Mouse (Mus musculus): ENCODE results near the gene Plekhg1. TPM values are rescaled to one million over a fixed set of nuclear protein-coding genes. Genes with fewer than 3 reads are reported as not detected.
A peak's percentile ranks its signal among the peaks of the same experiment; 100 is the strongest.

Plekhg1 gene
- polyA plus RNA-seq, 2 experiments = 14.3 to 20.9 TPM

DNA sequence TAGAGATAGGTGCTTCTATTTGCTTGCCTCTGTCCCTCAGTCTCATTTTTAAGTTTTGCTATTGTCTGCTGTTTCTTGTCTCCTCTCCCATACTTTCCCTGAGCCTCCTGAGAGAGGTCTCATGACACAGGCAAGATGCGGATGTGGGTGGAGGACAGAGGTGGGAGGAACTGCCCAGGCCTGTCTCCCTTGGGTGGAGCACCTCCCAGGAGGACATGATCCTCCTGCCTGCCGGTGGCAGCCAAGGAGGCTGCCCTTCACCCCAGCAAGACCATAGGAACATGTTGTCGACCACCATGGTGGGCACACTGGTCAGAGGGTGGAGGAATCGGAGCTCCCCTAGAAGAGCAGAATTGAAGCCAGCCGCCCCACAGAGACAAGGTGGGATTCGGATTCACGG, 94.5 kb downstream of the Plekhg1 start:
- no peak overlapping the region for H3K4me2 ChIP-seq (replicated peaks; ENCODE audit: low read depth, low read length, severe bottlenecking)
- H3K36me3 ChIP-seq (ENCODE audit: control insufficient read depth, insufficient read depth, low read length) = no peaks in the 10 kb centered on the region
- WGBS = 62% methylated on average over 7 of the region's 7 CpGs
- no peaks in the 10 kb centered on the region for H3K27me3 ChIP-seq (ENCODE audit: control insufficient read depth, insufficient read depth, low read length)
- no peak for TF ChIP-seq POLR2A (IDR thresholded peaks at IDR 0.05; ENCODE audit: borderline replicate concordance, extremely low read depth, insufficient read depth, insufficient read length)
- H3K4me1 ChIP-seq (ENCODE audit: control insufficient read depth, insufficient read depth, low read length) = peaks cover 26% of the 10 kb centered on the region
- no peaks in the 10 kb centered on the region for H3K9me3 ChIP-seq (ENCODE audit: control insufficient read depth, low read length)
- H3K27ac ChIP-seq (replicated peaks; ENCODE audit: low read depth, low read length) = no peak overlapping the region
- H3K9ac ChIP-seq (ENCODE audit: low read depth, low read length, severe bottlenecking) = no peak overlapping the region
- no peak for ATAC-seq (ENCODE audit: low FRiP score, low read depth)
- H3K4me3 ChIP-seq (replicated peaks; ENCODE audit: low read length) = no peak overlapping the region
- DNase-seq (ENCODE audit: low spot score) = no peak

GRCm38 (mm10) chr10:3835616-3836015, 95.5 kb downstream of the Plekhg1 start:
- Histone ChIP-seq H3K27me3 (ENCODE audit: control insufficient read depth, insufficient read depth, low read length) (no peaks in the 10 kb centered on the region), H3K9ac (ENCODE audit: low read depth, low read length, severe bottlenecking) (no peak overlapping the region), H3K4me3 (replicated peaks; ENCODE audit: low read length) (no peak overlapping the region), H3K9me3 (ENCODE audit: control insufficient read depth, low read length) (no peaks in the 10 kb centered on the region), H3K36me3 (ENCODE audit: control insufficient read depth, insufficient read depth, low read length) (no peaks in the 10 kb centered on the region), H3K4me2 (replicated peaks; ENCODE audit: low read depth, low read length, severe bottlenecking) (no peak overlapping the region), H3K4me1 (ENCODE audit: control insufficient read depth, insufficient read depth, low read length) (peaks cover 19% of the 10 kb centered on the region), H3K27ac (replicated peaks; ENCODE audit: low read depth, low read length) (no peak overlapping the region)
- ATAC-seq (ENCODE audit: low FRiP score, low read depth) (no peak), DNase-seq (ENCODE audit: low spot score) (peak; percentile 68)
- TF ChIP-seq POLR2A (IDR thresholded peaks at IDR 0.05; ENCODE audit: borderline replicate concordance, extremely low read depth, insufficient read depth, insufficient read length) = no peak
- WGBS = 17% methylated on average over 10 of the region's 10 CpGs

DNA sequence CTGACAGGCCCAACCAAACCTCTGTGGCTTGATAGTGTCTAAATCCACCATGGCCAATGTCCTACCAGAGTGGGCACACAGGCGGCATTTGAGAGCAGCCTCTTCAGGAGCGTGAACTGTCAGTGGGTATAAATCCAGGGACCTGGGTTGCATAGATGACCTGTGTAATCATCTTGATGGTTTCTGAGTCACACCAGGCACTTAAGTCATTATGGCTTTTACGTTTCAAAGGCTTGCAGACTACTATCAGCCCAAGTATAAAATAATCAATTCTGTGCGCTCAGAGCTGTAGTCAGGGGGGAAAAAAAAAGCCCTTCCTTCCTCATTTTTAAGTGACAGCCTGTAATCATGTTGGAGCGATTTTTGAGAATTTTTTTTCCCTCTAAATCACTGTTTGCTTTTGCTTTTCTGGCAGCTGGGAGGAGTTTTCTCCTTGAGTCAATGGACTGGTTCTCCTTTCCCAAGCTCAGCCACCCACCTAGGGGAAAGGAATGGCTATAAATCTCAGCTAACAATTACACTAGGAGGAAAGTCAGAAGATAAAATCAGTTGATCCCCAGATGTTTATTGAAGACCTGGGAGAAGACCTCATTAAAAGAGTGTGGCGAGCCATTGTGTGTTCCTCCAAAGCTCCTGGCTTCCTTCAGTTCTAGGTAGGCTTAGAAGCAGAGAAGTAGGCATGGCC, 99.7 kb downstream of the Plekhg1 start:
- Histone ChIP-seq H3K9ac (ENCODE audit: low read depth, low read length, severe bottlenecking) (no peak overlapping the region), H3K27me3 (ENCODE audit: control insufficient read depth, insufficient read depth, low read length) (no peaks in the 10 kb centered on the region), H3K4me1 (ENCODE audit: control insufficient read depth, insufficient read depth, low read length) (peaks cover 6% of the 10 kb centered on the region), H3K27ac (replicated peaks; ENCODE audit: low read depth, low read length) (no peak overlapping the region), H3K4me2 (replicated peaks; ENCODE audit: low read depth, low read length, severe bottlenecking) (no peak overlapping the region), H3K4me3 (replicated peaks; ENCODE audit: low read length) (no peak overlapping the region), H3K36me3 (ENCODE audit: control insufficient read depth, insufficient read depth, low read length) (no peaks in the 10 kb centered on the region), H3K9me3 (ENCODE audit: control insufficient read depth, low read length) (no peaks in the 10 kb centered on the region)
- DNase-seq (ENCODE audit: low spot score) (peak; percentile 32), ATAC-seq (ENCODE audit: low FRiP score, low read depth) (no peak)
- TF ChIP-seq POLR2A (IDR thresholded peaks at IDR 0.05; ENCODE audit: borderline replicate concordance, extremely low read depth, insufficient read depth, insufficient read length) = no peak
- 36% methylated on average over 6 of the region's 6 CpGs for WGBS

GRCm38 (mm10) chr10:3844430-3844829, 104.3 kb downstream of the Plekhg1 start:
- Histone ChIP-seq H3K9me3 (ENCODE audit: control insufficient read depth, low read length) (no peaks in the 10 kb centered on the region), H3K4me1 (ENCODE audit: control insufficient read depth, insufficient read depth, low read length) (no peaks in the 10 kb centered on the region; the same call in 1 of the 2 replicates), H3K4me3 (replicated peaks; ENCODE audit: low read length) (no peak overlapping the region), H3K4me2 (replicated peaks; ENCODE audit: low read depth, low read length, severe bottlenecking) (no peak overlapping the region), H3K27ac (replicated peaks; ENCODE audit: low read depth, low read length) (no peak overlapping the region), H3K36me3 (ENCODE audit: control insufficient read depth, insufficient read depth, low read length) (peaks cover under 1% of the 10 kb centered on the region; the same call in 1 of the 2 replicates), H3K9ac (ENCODE audit: low read depth, low read length, severe bottlenecking) (no peak overlapping the region), H3K27me3 (ENCODE audit: control insufficient read depth, insufficient read depth, low read length) (no peaks in the 10 kb centered on the region)
- TF ChIP-seq POLR2A (IDR thresholded peaks at IDR 0.05; ENCODE audit: borderline replicate concordance, extremely low read depth, insufficient read depth, insufficient read length) = no peak
- ATAC-seq (ENCODE audit: low FRiP score, low read depth) (no peak), DNase-seq (ENCODE audit: low spot score) (no peak)
- 62% methylated on average over 5 of the region's 5 CpGs for whole genome bisulfite sequencing

DNA sequence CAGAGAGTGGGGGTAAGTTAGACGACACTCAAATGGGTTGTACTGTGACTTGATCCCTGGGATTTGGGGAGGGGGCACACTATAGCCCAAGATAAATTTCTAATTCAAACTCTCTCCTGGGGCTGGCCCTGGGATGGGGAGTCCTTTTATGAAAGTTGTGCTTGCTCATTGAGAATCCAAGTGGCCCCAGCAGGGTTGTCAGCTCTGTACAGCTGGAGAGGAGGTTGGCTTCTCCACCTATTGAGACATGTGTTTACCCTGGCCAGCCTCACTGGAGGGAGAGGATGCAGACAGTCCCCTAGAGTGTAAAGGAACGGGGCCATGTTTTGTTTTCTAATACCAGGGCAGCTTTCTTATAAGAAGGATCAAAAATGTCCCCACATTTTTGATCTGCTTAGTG, 106.9 kb downstream of the Plekhg1 start:
- TF ChIP-seq POLR2A (IDR thresholded peaks at IDR 0.05; ENCODE audit: borderline replicate concordance, extremely low read depth, insufficient read depth, insufficient read length) = no peak
- H3K27ac ChIP-seq (replicated peaks; ENCODE audit: low read depth, low read length) = no peak overlapping the region
- H3K4me1 ChIP-seq (ENCODE audit: control insufficient read depth, insufficient read depth, low read length) = peaks cover 10% of the 10 kb centered on the region; the same call in 1 of the 2 replicates
- WGBS = 61% methylated on average over 2 of the region's 2 CpGs
- H3K4me2 ChIP-seq (replicated peaks; ENCODE audit: low read depth, low read length, severe bottlenecking) = no peak overlapping the region
- ATAC-seq (ENCODE audit: low FRiP score, low read depth) = no peak
- H3K4me3 ChIP-seq (replicated peaks; ENCODE audit: low read length) = no peak overlapping the region
- no peaks in the 10 kb centered on the region for H3K9me3 ChIP-seq (ENCODE audit: control insufficient read depth, low read length)
- H3K36me3 ChIP-seq (ENCODE audit: control insufficient read depth, insufficient read depth, low read length) = peaks cover 3% of the 10 kb centered on the region; the same call in 1 of the 2 replicates
- H3K27me3 ChIP-seq (ENCODE audit: control insufficient read depth, insufficient read depth, low read length) = no peaks in the 10 kb centered on the region
- H3K9ac ChIP-seq (ENCODE audit: low read depth, low read length, severe bottlenecking) = no peak overlapping the region
- no peak for DNase-seq (ENCODE audit: low spot score)

All from limb, embryonic 14.5 days (tissue).